Mouse (Mus musculus) heart, embryonic 16.5 days (tissue): ENCODE measurements around the gene Mylk2. TPM values are rescaled to one million over a fixed set of nuclear protein-coding genes. Genes with fewer than 3 reads are reported as not detected.

ENCODE experiments used
- ATAC-seq: fragments of 200-750 bp; cut with Nextera tagmentation; replicated peaks from 2 replicates; pipeline ENCODE4 v1.8.0; 2017; ENCODE audit warnings: moderate number of reproducible peaks; ENCODE audit not compliant: insufficient read depth, low FRiP score; ENCODE audit errors: extremely low read depth
- H3K27ac ChIP-seq: fragments of 300-500 bp; sonication (generic); 2 replicates; pipeline ENCODE4 v1.5.1; 2014; ENCODE audit warnings: mild to moderate bottlenecking, low read length, control low read depth, moderate library complexity
- H3K27me3 ChIP-seq: fragments of 300-500 bp; sonication (generic); 2 replicates; pipeline ENCODE4 v1.6.1; 2014; ENCODE audit warnings: low read length, mixed read lengths; ENCODE audit not compliant: control insufficient read depth, insufficient read depth
- H3K36me3 ChIP-seq: fragments of 300-500 bp; sonication (generic); 2 replicates; pipeline ENCODE4 v1.6.1; 2014; ENCODE audit not compliant: control insufficient read depth, insufficient read depth
- H3K4me1 ChIP-seq: fragments of 300-500 bp; sonication (generic); 2 replicates; pipeline ENCODE4 v1.6.1; 2014; ENCODE audit warnings: low read length, mixed read lengths; ENCODE audit not compliant: control insufficient read depth, insufficient read depth
- H3K4me2 ChIP-seq: fragments of 300-500 bp; sonication (generic); 2 replicates; pipeline ENCODE4 v1.6.1; 2014; ENCODE audit warnings: low read depth, mild to moderate bottlenecking, control low read depth, low read length
- H3K4me3 ChIP-seq: fragments of 300-500 bp; sonication (generic); 2 replicates; pipeline ENCODE4 v1.5.1; 2014; ENCODE audit warnings: mild to moderate bottlenecking, control low read depth, low read length
- H3K9ac ChIP-seq: fragments of 300-500 bp; sonication (generic); 2 replicates; pipeline ENCODE4 v1.6.1; 2014; ENCODE audit warnings: low read length, control low read depth
- H3K9me3 ChIP-seq: fragments of 300-500 bp; sonication (generic); replicated peaks from 2 replicates; pipeline ENCODE4 v1.6.1; 2016; ENCODE audit warnings: low read length; ENCODE audit not compliant: control insufficient read depth
- WGBS: fragments of 180-500 bp; shearing (Covaris S2); extraction: QIAGEN DNeasy Blood & Tissue Kit; methylation state at CpG from one replicate; pipeline ENCODE4 v1.1.7; 2014; 5-methylcytosine and 5-hydroxymethylcytosine counted together
- polyA plus RNA-seq: library from polyadenylated mRNA; unstranded; fragments of >200 nt; fragmentation: Nextera tagmentation; extraction: Ambion mirVana; gene quantifications from 2 replicates; pipeline ENCODE4 v1.2.1, GENCODE M21; 2015

Gene Mylk2
- polyA plus RNA-seq: 0.10 and 0.32 TPM in 2 replicates

- H3K9ac ChIP-seq: no peak within 1 kb of the TSS
- WGBS: 25% methylated on average over 12 of the region's 12 CpGs
- H3K27ac ChIP-seq: no peak within 1 kb of the TSS
- peaks cover 22% of the 10 kb centered on the region for H3K4me1 ChIP-seq
- H3K9me3 ChIP-seq: no peaks in the 10 kb centered on the region; the same call in 1 of the 2 replicates
- ATAC-seq: no peak
- H3K27me3 ChIP-seq: peaks cover 33% of the 10 kb centered on the region
- no peak within 1 kb of the TSS for H3K4me2 ChIP-seq
- H3K36me3 ChIP-seq: no peaks in the 10 kb centered on the region
- H3K4me3 ChIP-seq: no peak within 1 kb of the TSS
Observed at GRCm38 (mm10) chr2:152911031-152911430, at the start of gene Mylk2. Gene Mylk2 (plus strand): TSS chr2:152911352.

- H3K4me1 ChIP-seq: no peaks in the 10 kb centered on the region
- 83% methylated on average over 1 of the region's 1 CpGs for WGBS
- no peaks in the 10 kb centered on the region for H3K9me3 ChIP-seq
- H3K4me3 ChIP-seq: no peak overlapping the region
- H3K27me3 ChIP-seq: no peaks in the 10 kb centered on the region
- H3K4me2 ChIP-seq: no peak overlapping the region
- peaks cover 23% of the 10 kb centered on the region for H3K36me3 ChIP-seq
- H3K27ac ChIP-seq: no peak overlapping the region
- H3K9ac ChIP-seq: no peak overlapping the region
- ATAC-seq: no peak
Observed at GRCm38 (mm10) chr2:152861891-152862290, 49.3 kb upstream of the Mylk2 start.

- ATAC-seq: no peak
- no peak overlapping the region for H3K4me2 ChIP-seq
- H3K9me3 ChIP-seq: no peaks in the 10 kb centered on the region
- no peak overlapping the region for H3K9ac ChIP-seq
- peaks cover 20% of the 10 kb centered on the region for H3K36me3 ChIP-seq
- H3K27me3 ChIP-seq: no peaks in the 10 kb centered on the region
- H3K4me1 ChIP-seq: no peaks in the 10 kb centered on the region
- H3K4me3 ChIP-seq: no peak overlapping the region
- 74% methylated on average over 3 of the region's 3 CpGs for whole genome bisulfite sequencing
- no peak overlapping the region for H3K27ac ChIP-seq
Observed at GRCm38 (mm10) chr2:152862638-152863037, 48.5 kb upstream of the Mylk2 start.

- Histone ChIP-seq H3K4me3 (no peak overlapping the region), H3K9ac (no peak overlapping the region), H3K27me3 (no peaks in the 10 kb centered on the region), H3K9me3 (no peaks in the 10 kb centered on the region), H3K4me2 (no peak overlapping the region), H3K4me1 (no peaks in the 10 kb centered on the region), H3K27ac (no peak overlapping the region), H3K36me3 (peaks cover 18% of the 10 kb centered on the region)
- WGBS: 87% methylated on average over 6 of the region's 6 CpGs
- no peak for ATAC-seq
Observed at GRCm38 (mm10) chr2:152863346-152863745, 47.8 kb upstream of the Mylk2 start.

- no peak overlapping the region for H3K4me2 ChIP-seq
- no peak overlapping the region for H3K9ac ChIP-seq
- no peaks in the 10 kb centered on the region for H3K4me1 ChIP-seq
- 93% methylated on average over 3 of the region's 3 CpGs for WGBS
- H3K27me3 ChIP-seq: no peaks in the 10 kb centered on the region
- no peaks in the 10 kb centered on the region for H3K9me3 ChIP-seq
- no peak overlapping the region for H3K27ac ChIP-seq
- H3K4me3 ChIP-seq: no peak overlapping the region
- H3K36me3 ChIP-seq: peaks cover 62% of the 10 kb centered on the region
- ATAC-seq: no peak
Observed at GRCm38 (mm10) chr2:152878239-152878638, 32.9 kb upstream of the Mylk2 start.

- Histone ChIP-seq H3K4me1 (no peaks in the 10 kb centered on the region), H3K9ac (no peak overlapping the region), H3K36me3 (peaks cover 68% of the 10 kb centered on the region), H3K27ac (no peak overlapping the region), H3K27me3 (no peaks in the 10 kb centered on the region), H3K4me2 (no peak overlapping the region), H3K9me3 (no peaks in the 10 kb centered on the region), H3K4me3 (no peak overlapping the region)
- ATAC-seq: no peak
- 93% methylated on average over 13 of the region's 13 CpGs for WGBS
Observed at GRCm38 (mm10) chr2:152880898-152881297, 30.3 kb upstream of the Mylk2 start.

- Histone ChIP-seq H3K9me3 (no peaks in the 10 kb centered on the region), H3K4me3 (no peak overlapping the region), H3K27ac (no peak overlapping the region), H3K9ac (no peak overlapping the region), H3K36me3 (peaks cover 66% of the 10 kb centered on the region), H3K27me3 (no peaks in the 10 kb centered on the region), H3K4me2 (no peak overlapping the region), H3K4me1 (no peaks in the 10 kb centered on the region)
- no peak for ATAC-seq
- 91% methylated on average over 6 of the region's 6 CpGs for WGBS
Observed at GRCm38 (mm10) chr2:152884101-152884645, 27.0 kb upstream of the Mylk2 start.

- Histone ChIP-seq H3K4me1 (no peaks in the 10 kb centered on the region), H3K4me2 (no peak overlapping the region), H3K27me3 (no peaks in the 10 kb centered on the region), H3K4me3 (no peak overlapping the region), H3K9me3 (no peaks in the 10 kb centered on the region), H3K9ac (no peak overlapping the region), H3K27ac (no peak overlapping the region), H3K36me3 (peaks cover 54% of the 10 kb centered on the region)
- no peak for ATAC-seq
- WGBS: 86% methylated on average over 3 of the region's 3 CpGs
Observed at GRCm38 (mm10) chr2:152887230-152887629, 23.9 kb upstream of the Mylk2 start.

- 89% methylated on average over 5 of the region's 5 CpGs for WGBS
- Histone ChIP-seq H3K27ac (no peak overlapping the region), H3K9ac (no peak overlapping the region), H3K4me2 (no peak overlapping the region), H3K9me3 (no peaks in the 10 kb centered on the region), H3K27me3 (no peaks in the 10 kb centered on the region), H3K4me1 (no peaks in the 10 kb centered on the region), H3K36me3 (peaks cover 61% of the 10 kb centered on the region), H3K4me3 (no peak overlapping the region)
- no peak for ATAC-seq
Observed at GRCm38 (mm10) chr2:152888774-152889173, 22.4 kb upstream of the Mylk2 start.
